Mouse (Mus musculus) subcutaneous adipose tissue, adult 2 months (tissue): ENCODE data around the gene Elk3. TPM values are rescaled to one million over a fixed set of nuclear protein-coding genes. Genes with fewer than 3 reads are reported as not detected.

Experiments
- polyA plus RNA-seq: library from polyadenylated mRNA; depleted of rRNA; stranded (reverse); fragments of >200 nt; gene quantifications from 2 replicates; pipeline ENCODE4 v1.2.3, GENCODE M21; 2012; ENCODE audit warnings: low replicate concordance; rRNA removed

Gene Elk3
- polyA plus RNA-seq: 46.2 and 49.4 TPM in 2 replicates

GRCm38 (mm10) chr10:93310721-93311411 lies at the start of gene Elk3:
Gene Elk3 (minus strand): TSS chr10:93311135.

Other genes starting within 250 kb of the Elk3 start
- gene Cfap54, start 229.5 kb downstream of the Elk3 start, polyA plus RNA-seq: 0.15 and 0.33 TPM in 2 replicates
- 10.4 and 17.1 TPM in 2 replicates for gene Cdk17, start 150.3 kb downstream of the Elk3 start, polyA plus RNA-seq
- gene Lta4h, start 142.3 kb upstream of the Elk3 start, polyA plus RNA-seq: 55.1 and 92.3 TPM in 2 replicates
- 0.18 and 0.33 TPM in 2 replicates for gene Hal, start 177.6 kb upstream of the Elk3 start, polyA plus RNA-seq
- gene Amdhd1, start 228.9 kb upstream of the Elk3 start, polyA plus RNA-seq: 0.06 and 0.71 TPM in 2 replicates
- not detected in 2 replicates for gene Ccdc38, start 229.5 kb upstream of the Elk3 start, polyA plus RNA-seq